In genomic region chr6:59684985-59685384, GRCm38 (mm10) we compare ENCODE assay signal across 22 mouse cellular contexts.
DNase-seq lines count a peak whose midpoint lies in the region; ATAC-seq and TF ChIP-seq lines count a peak whose summit lies in the region.
"Had no signal": no experiment of that assay in that cellular context is flagged by ENCODE, and none has a peak within 500 bp of the region (broad histone marks: within the 10 kb centered on the region; RNA-seq: fewer than 3 reads in every experiment).

No protein-coding gene starts in this region.

- no peak for TF ChIP-seq POLR2A in kidney, adult 2 months (IDR thresholded peaks at IDR 0.05; ENCODE audit: low read depth, low read length)

- no peak overlapping the region for H3K4me3 ChIP-seq in kidney, adult 2 months (ENCODE audit: insufficient read depth, low read depth, low read length)
- no peak overlapping the region for H3K4me3 ChIP-seq in kidney, embryonic 16.5 days (ENCODE audit: low read length)
- no peak overlapping the region for H3K4me3 ChIP-seq in liver, embryonic 12.5 days
- no peak overlapping the region for H3K4me3 ChIP-seq in liver, embryonic 11.5 days (ENCODE audit: low read depth, low read length)
- no peak overlapping the region for H3K4me3 ChIP-seq in liver, postnatal 0 days (ENCODE audit: low read depth, low read length)
- H3K4me3 ChIP-seq: heart, embryonic 12.5 days; heart, embryonic 15.5 days; hindbrain, embryonic 10.5 days; hindbrain, embryonic 13.5 days had no signal

- TF ChIP-seq CTCF in kidney, adult 2 months (conservative IDR thresholded peaks at IDR 0.05; ENCODE audit: insufficient read depth, insufficient read length, low read depth, low read length) = no peak
- TF ChIP-seq CTCF in liver, postnatal 0 days (IDR thresholded peaks at IDR 0.05; ENCODE audit: low read depth) = no peak

- ATAC-seq in kidney, embryonic 16.5 days (ENCODE audit: low FRiP score, low TSS enrichment) = no peak
- ATAC-seq in liver, embryonic 12.5 days = peak; percentile 18; the same call in 1 of the 2 replicates
- no peak; the same call in 1 of the 2 replicates for ATAC-seq in liver, embryonic 11.5 days (replicated peaks; ENCODE audit: low FRiP score)
- peak; percentile 93 for ATAC-seq in liver, postnatal 0 days
- ATAC-seq: forebrain, embryonic 14.5 days; forebrain, postnatal 0 days; hindbrain, embryonic 16.5 days had no signal

- no peak for TF ChIP-seq EP300 in liver, postnatal 0 days (IDR thresholded peaks at IDR 0.05; ENCODE audit: low read depth)

- peak overlapping the region; percentile 39; the same call in 1 of the 2 replicates for H3K27ac ChIP-seq in kidney, adult 2 months (ENCODE audit: insufficient read depth, low read depth, low read length)
- no peak overlapping the region for H3K27ac ChIP-seq in kidney, embryonic 16.5 days (ENCODE audit: low read length)
- no peak overlapping the region for H3K27ac ChIP-seq in liver, embryonic 12.5 days
- no peak overlapping the region for H3K27ac ChIP-seq in liver, embryonic 11.5 days (ENCODE audit: low read depth, low read length)
- peak overlapping the region; percentile 76 for H3K27ac ChIP-seq in liver, postnatal 0 days (ENCODE audit: low read depth)
- H3K27ac ChIP-seq: heart, embryonic 15.5 days; hindbrain, embryonic 10.5 days; hindbrain, embryonic 13.5 days had no signal

- H3K9ac ChIP-seq in kidney, embryonic 16.5 days (replicated peaks; ENCODE audit: low read length) = no peak overlapping the region
- no peak overlapping the region for H3K9ac ChIP-seq in liver, embryonic 12.5 days
- no peak overlapping the region for H3K9ac ChIP-seq in liver, embryonic 11.5 days (ENCODE audit: low read depth, low read length)
- H3K9ac ChIP-seq in liver, postnatal 0 days (replicated peaks) = no peak overlapping the region
- H3K9ac ChIP-seq: forebrain, postnatal 0 days; heart, embryonic 12.5 days; heart, embryonic 15.5 days; hindbrain, embryonic 13.5 days had no signal

- no peaks in the 10 kb centered on the region for H3K27me3 ChIP-seq in kidney, adult 2 months (replicated peaks; ENCODE audit: control insufficient read depth, insufficient read depth, low read length)
- no peaks in the 10 kb centered on the region for H3K27me3 ChIP-seq in kidney, embryonic 16.5 days (ENCODE audit: insufficient read depth, low read length)
- no peaks in the 10 kb centered on the region for H3K27me3 ChIP-seq in liver, embryonic 12.5 days (replicated peaks)
- no peaks in the 10 kb centered on the region for H3K27me3 ChIP-seq in liver, embryonic 11.5 days (replicated peaks; ENCODE audit: control insufficient read depth, insufficient read depth, low read length)
- no peaks in the 10 kb centered on the region for H3K27me3 ChIP-seq in liver, postnatal 0 days (ENCODE audit: insufficient read depth, low read length)
- H3K27me3 ChIP-seq: heart, embryonic 12.5 days; heart, embryonic 15.5 days; hindbrain, embryonic 13.5 days had no signal

- WGBS in kidney, adult 2 months = 58% methylated on average over 3 of the region's 3 CpGs
- WGBS in kidney, embryonic 16.5 days = 79% methylated on average over 3 of the region's 3 CpGs
- 55% methylated on average over 3 of the region's 3 CpGs for WGBS in liver, embryonic 12.5 days (ENCODE audit: insufficient replicate concordance)
- 79% methylated on average over 3 of the region's 3 CpGs for WGBS in liver, embryonic 11.5 days
- WGBS in liver, postnatal 0 days (ENCODE audit: insufficient replicate concordance) = 52% methylated on average over 3 of the region's 3 CpGs

- DNase-seq in kidney, adult 2 months = peak; percentile 83
- no peak for DNase-seq in liver, embryonic 11.5 days (ENCODE audit: low spot score)
- DNase-seq in liver, postnatal 0 days = no peak
- DNase-seq in lung, adult 18-20 months = no peak
- DNase-seq: adrenal gland, postnatal 10 days; adrenal gland, postnatal 36 days; cerebellum, adult 18-20 months; cerebellum, adult 9-10 months; cerebellum, postnatal 14 days; forebrain, postnatal 0 days; gastrocnemius, postnatal 25 days; heart, adult 18-20 months; heart, postnatal 10 days; heart, postnatal 36 days had no signal

- H3K36me3 ChIP-seq in kidney, adult 2 months (ENCODE audit: control insufficient read depth, insufficient read depth, low read length) = no peaks in the 10 kb centered on the region
- H3K36me3 ChIP-seq in kidney, embryonic 16.5 days (ENCODE audit: insufficient read depth, low read length) = no peaks in the 10 kb centered on the region
- no peaks in the 10 kb centered on the region for H3K36me3 ChIP-seq in liver, embryonic 12.5 days
- H3K36me3 ChIP-seq in liver, embryonic 11.5 days (ENCODE audit: control insufficient read depth, insufficient read depth, low read length) = no peaks in the 10 kb centered on the region
- H3K36me3 ChIP-seq in liver, postnatal 0 days (replicated peaks; ENCODE audit: insufficient read depth, low read length) = no peaks in the 10 kb centered on the region
- H3K36me3 ChIP-seq: heart, embryonic 12.5 days; heart, embryonic 15.5 days; hindbrain, embryonic 10.5 days; hindbrain, embryonic 13.5 days had no signal

- no peak overlapping the region for H3K4me2 ChIP-seq in kidney, embryonic 16.5 days (replicated peaks; ENCODE audit: low read depth, low read length)
- no peak overlapping the region for H3K4me2 ChIP-seq in liver, embryonic 12.5 days
- no peak overlapping the region for H3K4me2 ChIP-seq in liver, embryonic 11.5 days
- no peak overlapping the region for H3K4me2 ChIP-seq in liver, postnatal 0 days (ENCODE audit: low read depth, low read length)
- H3K4me2 ChIP-seq: heart, embryonic 12.5 days; heart, embryonic 15.5 days; hindbrain, embryonic 13.5 days had no signal

- H3K4me1 ChIP-seq in kidney, adult 2 months (ENCODE audit: control insufficient read depth, insufficient read depth, low read length) = no peaks in the 10 kb centered on the region
- H3K4me1 ChIP-seq in kidney, embryonic 16.5 days (ENCODE audit: insufficient read depth, low read length) = no peaks in the 10 kb centered on the region
- no peaks in the 10 kb centered on the region for H3K4me1 ChIP-seq in liver, embryonic 12.5 days
- H3K4me1 ChIP-seq in liver, embryonic 11.5 days (replicated peaks; ENCODE audit: control insufficient read depth, insufficient read depth, low read length) = no peaks in the 10 kb centered on the region
- H3K4me1 ChIP-seq in liver, postnatal 0 days (ENCODE audit: insufficient read depth) = no peaks in the 10 kb centered on the region
- H3K4me1 ChIP-seq: heart, embryonic 12.5 days; heart, embryonic 15.5 days; hindbrain, embryonic 10.5 days; hindbrain, embryonic 13.5 days had no signal

- peaks cover 25% of the 10 kb centered on the region for H3K9me3 ChIP-seq in kidney, embryonic 16.5 days (ENCODE audit: low read length)
- H3K9me3 ChIP-seq in liver, embryonic 12.5 days (replicated peaks) = peaks cover 32% of the 10 kb centered on the region
- H3K9me3 ChIP-seq in liver, embryonic 11.5 days (ENCODE audit: control insufficient read depth, low read length) = peaks cover 8% of the 10 kb centered on the region
- peaks cover 14% of the 10 kb centered on the region for H3K9me3 ChIP-seq in liver, postnatal 0 days (ENCODE audit: low read length)
- H3K9me3 ChIP-seq: heart, embryonic 15.5 days had no signal

Comparison
In these comparisons a context has a peak if more than half of its experiments do, and no peak if none do; other contexts are left out.
1. H3K27ac ChIP-seq: peak in kidney, adult 2 months (single experiment) and liver, postnatal 0 days (single experiment); none in kidney, embryonic 16.5 days (single experiment), liver, embryonic 12.5 days (single experiment) and liver, embryonic 11.5 days (single experiment).
2. ATAC-seq: peak in liver, embryonic 12.5 days (single experiment) and liver, postnatal 0 days (single experiment); none in kidney, embryonic 16.5 days (single experiment) and liver, embryonic 11.5 days (single experiment).